Mouse (Mus musculus): ENCODE results near the gene Rab29. TPM values are rescaled to one million over a fixed set of nuclear protein-coding genes. Genes with fewer than 3 reads are reported as not detected.
"Not testable (repeated sequence)": the region's sequence is repeated elsewhere in the genome, so short reads cannot be mapped to it uniquely, and the experiment has no call there.

Gene Rab29
- polyA plus RNA-seq, 1 experiment from 2014 or later, result 9.3 TPM

GRCm38 (mm10) chr1:131908456-131908855, 41.4 kb downstream of the Rab29 start:
- no peak overlapping the region for H3K4me2 ChIP-seq (ENCODE audit: low read length)
- no peaks in the 10 kb centered on the region for H3K9me3 ChIP-seq (replicated peaks; ENCODE audit: control insufficient read depth, low read length)
- H3K36me3 ChIP-seq (ENCODE audit: control insufficient read depth, insufficient read depth, low read length), result 0 out of 2 replicates have a peak, but pooled peaks cover 3% of the 10 kb centered on the region
- no peak overlapping the region for H3K9ac ChIP-seq (ENCODE audit: low read length)
- H3K4me3 ChIP-seq (ENCODE audit: low read depth, low read length), result no peak overlapping the region
- H3K27ac ChIP-seq (ENCODE audit: low read depth, low read length), result no peak overlapping the region
- peaks cover 4% of the 10 kb centered on the region; the same call in 1 of the 2 replicates for H3K27me3 ChIP-seq (replicated peaks; ENCODE audit: control insufficient read depth, insufficient read depth, low read length)
- WGBS, result 97% methylated on average over 3 of the region's 3 CpGs
- ATAC-seq, result no peak
- H3K4me1 ChIP-seq (ENCODE audit: control insufficient read depth, insufficient read depth, low read length), result peaks cover 9% of the 10 kb centered on the region
- DNase-seq (ENCODE audit: low spot score), result no peak

DNA sequence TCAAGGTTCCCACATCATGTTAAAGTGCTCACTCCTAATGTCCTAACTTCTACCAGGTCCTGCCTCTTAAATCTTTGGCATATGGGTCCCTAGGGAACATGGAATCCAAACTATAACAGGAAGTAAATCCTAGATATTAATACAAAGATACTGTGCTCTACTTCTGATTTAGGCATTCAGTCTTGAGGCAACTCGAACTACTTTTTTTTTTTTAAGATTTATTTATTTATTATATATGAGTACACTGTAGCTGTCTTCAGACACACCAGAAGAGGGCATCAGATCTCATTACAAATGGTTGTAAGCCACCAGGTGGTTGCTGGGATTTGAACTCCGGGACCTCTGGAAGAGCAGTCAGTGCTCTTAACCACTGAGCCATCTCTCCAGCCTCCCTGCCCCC, 42.2 kb downstream of the Rab29 start:
- not testable (repeated sequence) for H3K4me2 ChIP-seq (ENCODE audit: low read length); H3K9ac ChIP-seq (ENCODE audit: low read length); ATAC-seq; H3K4me3 ChIP-seq (ENCODE audit: low read depth, low read length); H3K36me3 ChIP-seq (ENCODE audit: control insufficient read depth, insufficient read depth, low read length); H3K4me1 ChIP-seq (ENCODE audit: control insufficient read depth, insufficient read depth, low read length); DNase-seq (ENCODE audit: low spot score); H3K27ac ChIP-seq (ENCODE audit: low read depth, low read length); H3K27me3 ChIP-seq (replicated peaks; ENCODE audit: control insufficient read depth, insufficient read depth, low read length); H3K9me3 ChIP-seq (replicated peaks; ENCODE audit: control insufficient read depth, low read length)
- WGBS, result 94% methylated on average over 2 of the region's 2 CpGs

DNA sequence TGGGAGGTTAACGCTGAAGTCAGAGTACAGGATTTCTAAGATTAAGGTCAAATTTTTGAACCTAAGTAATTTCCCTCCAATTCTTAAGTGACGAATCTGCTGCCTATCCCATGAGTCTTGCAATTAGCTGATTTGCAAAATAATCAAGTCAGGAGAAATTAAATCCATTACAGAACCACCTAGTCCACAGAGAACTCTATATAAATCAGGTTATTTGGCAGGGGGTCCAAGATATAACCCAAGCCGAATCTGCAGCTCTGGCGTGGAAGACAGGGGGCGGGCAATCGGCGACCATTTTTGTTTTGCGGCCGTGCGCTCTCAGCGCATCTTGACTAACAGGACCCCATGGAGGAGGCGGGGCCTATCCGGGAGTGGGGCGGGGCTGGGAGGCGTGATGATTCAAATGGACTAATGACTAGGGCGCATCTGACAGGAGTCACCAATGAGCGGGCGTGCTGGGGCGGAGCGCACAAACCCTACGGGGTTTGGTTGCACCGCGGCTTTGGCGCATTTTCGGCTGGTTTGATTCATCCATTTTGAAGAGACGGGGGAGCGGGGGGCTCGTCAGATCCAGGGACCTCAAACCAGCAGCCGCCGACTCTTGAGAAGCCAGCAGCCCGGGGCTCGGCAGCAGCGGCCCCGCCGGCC, 43.1 kb downstream of the Rab29 start, which contains the start of gene Nucks1:
Gene Nucks1 (plus strand): TSS at position 534 of the 648 bp plus-strand sequence.
- WGBS, result 2% methylated on average over 33 of the region's 35 CpGs
- Histone ChIP-seq H3K9ac (ENCODE audit: low read length) (peak within 1 kb of the TSS; percentile 93), H3K9me3 (replicated peaks; ENCODE audit: control insufficient read depth, low read length) (no peaks in the 10 kb centered on the region), H3K4me1 (ENCODE audit: control insufficient read depth, insufficient read depth, low read length) (peaks cover 9% of the 10 kb centered on the region), H3K27ac (ENCODE audit: low read depth, low read length) (peak within 1 kb of the TSS; percentile 98), H3K4me3 (ENCODE audit: low read depth, low read length) (peak within 1 kb of the TSS; percentile 95), H3K27me3 (replicated peaks; ENCODE audit: control insufficient read depth, insufficient read depth, low read length) (peaks cover 4% of the 10 kb centered on the region; the same call in 1 of the 2 replicates), H3K36me3 (ENCODE audit: control insufficient read depth, insufficient read depth, low read length) (0 out of 2 replicates have a peak, but pooled peaks cover 3% of the 10 kb centered on the region), H3K4me2 (ENCODE audit: low read length) (peak within 1 kb of the TSS; percentile 57)
- ATAC-seq, result peak; percentile 99
- peak; percentile 99 for DNase-seq (ENCODE audit: low spot score)

GRCm38 (mm10) chr1:131910674-131911558, 43.9 kb downstream of the Rab29 start:
- Histone ChIP-seq H3K4me2 (ENCODE audit: low read length) (peak overlapping the region; percentile 57), H3K4me1 (ENCODE audit: control insufficient read depth, insufficient read depth, low read length) (peaks cover 9% of the 10 kb centered on the region), H3K9me3 (replicated peaks; ENCODE audit: control insufficient read depth, low read length) (no peaks in the 10 kb centered on the region), H3K36me3 (ENCODE audit: control insufficient read depth, insufficient read depth, low read length) (peaks cover 3% of the 10 kb centered on the region; the same call in 1 of the 2 replicates), H3K27ac (ENCODE audit: low read depth, low read length) (peak overlapping the region; percentile 98), H3K27me3 (replicated peaks; ENCODE audit: control insufficient read depth, insufficient read depth, low read length) (peaks cover 4% of the 10 kb centered on the region; the same call in 1 of the 2 replicates), H3K9ac (ENCODE audit: low read length) (peak overlapping the region; percentile 93), H3K4me3 (ENCODE audit: low read depth, low read length) (peak overlapping the region; percentile 95)
- ATAC-seq (peak; percentile 76), DNase-seq (ENCODE audit: low spot score) (peak; percentile 73)
- WGBS, result under 1% methylated on average over 59 of the region's 88 CpGs

DNA sequence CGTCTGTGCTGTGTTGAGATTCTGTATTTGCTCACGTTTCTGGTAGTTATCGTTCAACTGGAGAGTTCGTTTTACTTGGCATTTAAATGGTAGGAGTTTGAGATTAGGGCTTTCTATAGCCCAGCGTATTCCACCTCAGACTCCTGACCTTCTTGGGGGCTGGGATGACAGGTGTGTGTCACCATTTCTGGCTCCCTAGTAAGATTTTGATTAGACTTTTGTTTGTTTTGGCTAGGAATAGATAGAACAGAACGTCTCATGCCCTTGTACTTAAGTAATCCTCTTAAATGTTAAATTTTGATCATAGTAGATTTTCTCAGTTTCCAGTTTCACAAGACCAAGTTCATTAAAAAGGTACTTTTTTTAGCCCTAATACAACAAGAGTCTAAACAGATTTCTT, 50.6 kb downstream of the Rab29 start:
- no peaks in the 10 kb centered on the region for H3K4me1 ChIP-seq (ENCODE audit: control insufficient read depth, insufficient read depth, low read length)
- ATAC-seq (no peak), DNase-seq (ENCODE audit: low spot score) (no peak)
- no peak overlapping the region for H3K9ac ChIP-seq (ENCODE audit: low read length)
- no peak overlapping the region for H3K27ac ChIP-seq (ENCODE audit: low read depth, low read length)
- no peak overlapping the region for H3K4me2 ChIP-seq (ENCODE audit: low read length)
- 62% methylated on average over 6 of the region's 6 CpGs for WGBS
- peaks cover 34% of the 10 kb centered on the region for H3K36me3 ChIP-seq (ENCODE audit: control insufficient read depth, insufficient read depth, low read length)
- no peaks in the 10 kb centered on the region for H3K27me3 ChIP-seq (replicated peaks; ENCODE audit: control insufficient read depth, insufficient read depth, low read length)
- no peaks in the 10 kb centered on the region for H3K9me3 ChIP-seq (replicated peaks; ENCODE audit: control insufficient read depth, low read length)
- no peak overlapping the region for H3K4me3 ChIP-seq (ENCODE audit: low read depth, low read length)

DNA sequence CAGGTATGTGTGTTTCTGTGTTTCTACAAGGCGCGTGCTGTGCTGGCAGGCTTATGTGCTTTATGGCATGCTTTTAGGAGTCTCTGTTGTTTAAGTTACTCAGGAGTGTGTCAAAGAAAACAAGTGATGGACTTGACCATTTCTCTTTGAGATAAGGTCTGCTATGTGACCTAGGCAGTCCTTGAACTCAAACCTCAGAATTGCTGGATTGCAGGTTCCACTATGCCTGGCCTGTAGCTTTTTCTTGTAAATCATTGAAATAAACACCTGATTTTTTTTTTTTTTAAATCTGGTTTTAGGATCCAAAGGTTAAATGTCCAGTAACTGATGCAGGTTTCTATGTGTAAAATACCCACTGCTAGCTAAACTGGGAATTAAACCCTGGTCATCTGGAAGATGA, 52.0 kb downstream of the Rab29 start:
- H3K9ac ChIP-seq (ENCODE audit: low read length), result no peak overlapping the region
- no peak for ATAC-seq
- no peaks in the 10 kb centered on the region for H3K27me3 ChIP-seq (replicated peaks; ENCODE audit: control insufficient read depth, insufficient read depth, low read length)
- H3K4me1 ChIP-seq (ENCODE audit: control insufficient read depth, insufficient read depth, low read length), result no peaks in the 10 kb centered on the region
- no peak overlapping the region for H3K27ac ChIP-seq (ENCODE audit: low read depth, low read length)
- no peak overlapping the region for H3K4me2 ChIP-seq (ENCODE audit: low read length)
- peaks cover 43% of the 10 kb centered on the region for H3K36me3 ChIP-seq (ENCODE audit: control insufficient read depth, insufficient read depth, low read length)
- no peak for DNase-seq (ENCODE audit: low spot score)
- WGBS, result 99% methylated on average over 2 of the region's 2 CpGs
- H3K9me3 ChIP-seq (replicated peaks; ENCODE audit: control insufficient read depth, low read length), result no peaks in the 10 kb centered on the region
- no peak overlapping the region for H3K4me3 ChIP-seq (ENCODE audit: low read depth, low read length)

DNA sequence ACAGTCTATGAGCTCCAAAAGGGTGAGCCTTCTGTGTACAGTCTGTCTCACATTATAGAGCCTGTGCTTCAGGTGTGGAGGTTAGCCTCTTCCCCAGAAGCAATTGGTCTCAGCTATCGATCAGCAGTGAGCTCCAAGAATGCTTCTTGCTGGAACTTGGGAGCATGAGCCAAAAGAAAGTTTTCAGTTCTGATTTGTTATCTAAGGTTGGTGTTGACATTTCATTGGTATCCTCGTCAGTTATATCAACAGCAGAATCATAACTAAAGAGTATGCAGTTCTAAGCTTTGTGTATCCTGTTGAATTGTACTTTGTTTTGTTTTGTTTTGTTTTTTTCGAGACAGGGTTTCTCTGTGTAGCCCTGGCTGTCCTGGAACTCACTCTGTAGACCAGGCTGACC, 55.1 kb downstream of the Rab29 start:
- no peak overlapping the region for H3K9ac ChIP-seq (ENCODE audit: low read length)
- no peaks in the 10 kb centered on the region for H3K9me3 ChIP-seq (replicated peaks; ENCODE audit: control insufficient read depth, low read length)
- no peaks in the 10 kb centered on the region for H3K4me1 ChIP-seq (ENCODE audit: control insufficient read depth, insufficient read depth, low read length)
- DNase-seq (ENCODE audit: low spot score), result no peak
- no peak overlapping the region for H3K4me3 ChIP-seq (ENCODE audit: low read depth, low read length)
- H3K27ac ChIP-seq (ENCODE audit: low read depth, low read length), result no peak overlapping the region
- H3K36me3 ChIP-seq (ENCODE audit: control insufficient read depth, insufficient read depth, low read length), result peaks cover 71% of the 10 kb centered on the region
- ATAC-seq, result no peak
- H3K4me2 ChIP-seq (ENCODE audit: low read length), result no peak overlapping the region
- WGBS, result 97% methylated on average over 3 of the region's 3 CpGs
- no peaks in the 10 kb centered on the region for H3K27me3 ChIP-seq (replicated peaks; ENCODE audit: control insufficient read depth, insufficient read depth, low read length)

All from forebrain, embryonic 14.5 days (tissue).